Mouse (Mus musculus) myocyte (in vitro differentiated cells): ENCODE results near the gene Cxcr1. TPM values are rescaled to one million over a fixed set of nuclear protein-coding genes. Genes with fewer than 3 reads are reported as not detected.

Experiments used
- H3K27me3 ChIP-seq: one replicate; pipeline ENCODE4 v1.6.1; 2011; ENCODE audit not compliant: control insufficient read depth, insufficient read depth, insufficient read length
- H3K36me3 ChIP-seq: one replicate; pipeline ENCODE4 v1.6.1; 2011; ENCODE audit not compliant: control insufficient read depth, insufficient read depth
- H3K4me2 ChIP-seq: one replicate; pipeline ENCODE4 v1.6.1; 2011; ENCODE audit warnings: low read depth, control low read depth
- H3K4me3 ChIP-seq: one replicate; pipeline ENCODE4 v1.5.1; 2011; ENCODE audit warnings: mild to moderate bottlenecking, control low read depth, moderate library complexity
- H3K79me2 ChIP-seq: one replicate; pipeline ENCODE4 v1.6.1; 2011; ENCODE audit not compliant: control insufficient read depth, insufficient read depth
- H3ac ChIP-seq: one replicate; pipeline ENCODE4 v1.6.1; 2011; ENCODE audit not compliant: control insufficient read depth, insufficient read length
- CEBPB ChIP-seq: IDR thresholded peaks from 2 replicates; pipeline ENCODE4 v1.6.1; 2011; ENCODE audit warnings: mild to moderate bottlenecking, moderate library complexity; ENCODE audit not compliant: poor library complexity, insufficient read depth, severe bottlenecking
- E2F4 ChIP-seq: IDR thresholded peaks from one replicate; pipeline ENCODE4 v1.6.1; 2011; ENCODE audit warnings: mild to moderate bottlenecking, control low read depth, moderate library complexity; ENCODE audit not compliant: insufficient read depth
- MAX ChIP-seq: IDR thresholded peaks from one replicate; pipeline ENCODE4 v1.6.1; 2011; ENCODE audit warnings: low read depth, mild to moderate bottlenecking, control low read depth
- MYOD1 ChIP-seq, 3 experiments: IDR thresholded peaks; one replicate each; pipeline ENCODE4 v1.6.1; 2011; ENCODE audit warnings: control low read depth in 2 of 3, low read depth in 2 of 3, mild to moderate bottlenecking in 2 of 3, moderate library complexity in 1 of 3; ENCODE audit not compliant: insufficient read length in 2 of 3, control insufficient read depth in 1 of 3
- MYOG ChIP-seq, 3 experiments: IDR thresholded peaks; one replicate each; pipeline ENCODE4 v1.6.1; 2011; ENCODE audit warnings: control low read depth in 2 of 3, low read depth in 2 of 3, mild to moderate bottlenecking in 2 of 3; ENCODE audit not compliant: insufficient read length in 2 of 3, control insufficient read depth in 1 of 3, insufficient read depth in 1 of 3
- POLR2A ChIP-seq: IDR thresholded peaks from one replicate; pipeline ENCODE4 v1.6.1; 2011; ENCODE audit warnings: low read depth, mild to moderate bottlenecking, control low read depth, moderate library complexity; ENCODE audit not compliant: insufficient read length
- POLR2AphosphoS2 ChIP-seq: IDR thresholded peaks from one replicate; pipeline ENCODE4 v1.6.1; 2011; ENCODE audit warnings: low read depth, control low read depth; ENCODE audit not compliant: insufficient read length
- REST ChIP-seq: IDR thresholded peaks from one replicate; pipeline ENCODE4 v1.6.1; 2011; ENCODE audit warnings: mild to moderate bottlenecking, control low read depth, moderate library complexity; ENCODE audit not compliant: insufficient read depth, insufficient read length
- SRF ChIP-seq: IDR thresholded peaks from one replicate; pipeline ENCODE4 v1.6.1; 2011; ENCODE audit warnings: low read depth; ENCODE audit not compliant: control insufficient read depth, insufficient read length
- TCF12 ChIP-seq: IDR thresholded peaks from one replicate; pipeline ENCODE4 v1.6.1; 2011; ENCODE audit warnings: mild to moderate bottlenecking, control low read depth; ENCODE audit not compliant: poor library complexity, insufficient read depth, severe bottlenecking
- TCF3 ChIP-seq: IDR thresholded peaks from one replicate; pipeline ENCODE4 v1.6.1; 2011; ENCODE audit warnings: low read depth, control low read depth; ENCODE audit not compliant: insufficient read length
- USF1 ChIP-seq: IDR thresholded peaks from one replicate; pipeline ENCODE4 v1.6.1; 2011; ENCODE audit warnings: low read depth, mild to moderate bottlenecking, control low read depth, moderate library complexity
- polyA plus RNA-seq: library from polyadenylated mRNA; unstranded; fragments of >200 nt; fragmentation: generic; extraction: Trizol; gene quantifications from one replicate; pipeline ENCODE4 v1.2.1, GENCODE M21; 2012; ENCODE audit warnings: missing spikeins

The Cxcr1 gene
- polyA plus RNA-seq, 1 experiment: not detected

DNA sequence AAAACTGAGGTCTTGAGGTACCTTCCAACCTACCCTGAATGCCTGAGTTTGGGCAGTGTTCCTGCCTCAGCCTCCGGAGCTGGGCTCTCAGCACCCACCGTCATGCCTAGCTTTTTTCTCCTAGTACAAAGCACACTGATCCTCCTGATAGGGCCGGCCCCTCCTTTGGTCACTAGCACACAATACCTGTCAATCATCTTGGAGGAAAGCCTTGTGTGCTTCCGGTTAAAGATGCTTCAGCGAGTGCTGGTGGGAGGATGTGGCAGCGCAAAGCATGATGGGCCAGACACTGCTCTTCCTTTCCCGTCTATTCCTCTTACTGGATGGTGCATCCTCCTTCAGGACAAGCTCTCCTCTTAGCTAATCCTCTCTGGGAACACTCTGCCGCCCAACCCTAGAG, 12.2 kb upstream of the Cxcr1 start:
- Histone ChIP-seq H3K79me2 (no peaks in the 10 kb centered on the region), H3K27me3 (peaks cover 13% of the 10 kb centered on the region), H3K4me2 (no peak overlapping the region), H3ac (no peak overlapping the region), H3K4me3 (no peak overlapping the region), H3K36me3 (no peaks in the 10 kb centered on the region)
- no peak for TF ChIP-seq MYOG (IDR thresholded peaks at IDR 0.05; ENCODE audit: control insufficient read depth in 1 of 3, insufficient read depth in 1 of 3, insufficient read length in 2 of 3, low read depth in 2 of 3)
- TF ChIP-seq POLR2AphosphoS2: no peak
- no peak for TF ChIP-seq POLR2A
- no peak for TF ChIP-seq REST
- TF ChIP-seq USF1: no peak
- TF ChIP-seq TCF12: no peak
- TF ChIP-seq CEBPB: no peak
- TF ChIP-seq SRF: no peak

DNA sequence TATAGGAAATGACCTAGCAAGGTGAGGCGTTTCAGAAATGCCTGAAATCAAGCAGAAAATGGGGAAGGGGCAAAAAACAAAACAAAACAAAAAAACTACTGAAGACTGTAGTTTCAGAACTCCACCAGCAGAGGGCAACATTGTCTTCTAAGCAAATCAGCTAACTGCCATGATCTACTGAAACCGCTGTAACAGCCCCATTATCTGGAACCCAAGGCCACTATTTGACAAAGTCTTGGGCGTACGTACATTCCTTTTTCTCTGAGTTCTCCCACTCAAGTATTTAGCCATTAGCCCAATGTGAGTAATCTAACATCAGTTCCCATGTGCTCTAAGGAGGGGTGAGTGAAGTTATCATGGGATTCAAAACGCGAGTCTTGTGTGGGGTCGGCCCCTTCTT, 11.4 kb upstream of the Cxcr1 start:
- TF ChIP-seq USF1: no peak
- TF ChIP-seq POLR2AphosphoS2: no peak
- TF ChIP-seq TCF3: no peak
- no peak for TF ChIP-seq SRF
- TF ChIP-seq MAX: no peak
- TF ChIP-seq TCF12: no peak
- no peak for TF ChIP-seq MYOG (IDR thresholded peaks at IDR 0.05; ENCODE audit: control insufficient read depth in 1 of 3, insufficient read depth in 1 of 3, insufficient read length in 2 of 3, low read depth in 2 of 3)
- no peak for TF ChIP-seq POLR2A
- no peak for TF ChIP-seq MYOD1 (IDR thresholded peaks at IDR 0.05; ENCODE audit: control insufficient read depth in 1 of 3, insufficient read length in 2 of 3, low read depth in 2 of 3)
- TF ChIP-seq REST: no peak
- no peak for TF ChIP-seq CEBPB
- no peak for TF ChIP-seq E2F4
- Histone ChIP-seq H3K36me3 (no peaks in the 10 kb centered on the region), H3K4me2 (no peak overlapping the region), H3K4me3 (no peak overlapping the region), H3K27me3 (peaks cover 6% of the 10 kb centered on the region), H3ac (no peak overlapping the region), H3K79me2 (no peaks in the 10 kb centered on the region)

DNA sequence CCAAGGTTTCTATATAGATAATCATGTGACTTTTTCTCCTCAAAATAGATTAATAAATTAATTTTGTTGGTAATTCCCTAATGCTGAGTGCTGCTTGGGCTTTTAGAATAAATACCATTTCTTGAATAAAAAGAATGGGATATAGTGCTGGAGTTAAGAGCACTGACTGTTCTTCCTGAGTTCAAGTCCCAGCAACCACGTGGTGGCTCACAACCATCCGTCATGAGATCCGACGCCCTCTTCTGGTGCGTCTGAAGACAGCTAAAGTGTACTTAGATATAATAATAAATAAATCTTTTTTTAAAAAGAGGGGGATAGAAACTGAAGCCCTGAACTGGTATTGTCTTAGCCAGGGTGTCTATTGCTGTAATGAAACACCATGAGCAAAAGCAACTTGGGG, 9.0 kb upstream of the Cxcr1 start:
- Histone ChIP-seq H3K27me3 (no peaks in the 10 kb centered on the region), H3K4me2 (no peak overlapping the region), H3K79me2 (no peaks in the 10 kb centered on the region), H3K36me3 (no peaks in the 10 kb centered on the region), H3ac (no peak overlapping the region), H3K4me3 (no peak overlapping the region)
- TF ChIP-seq E2F4 (no peak), POLR2A (no peak), CEBPB (no peak), TCF12 (no peak), REST (no peak), SRF (no peak), MYOD1 (IDR thresholded peaks at IDR 0.05; ENCODE audit: control insufficient read depth in 1 of 3, insufficient read length in 2 of 3, low read depth in 2 of 3) (no peak), TCF3 (no peak), USF1 (no peak), MAX (no peak)

DNA sequence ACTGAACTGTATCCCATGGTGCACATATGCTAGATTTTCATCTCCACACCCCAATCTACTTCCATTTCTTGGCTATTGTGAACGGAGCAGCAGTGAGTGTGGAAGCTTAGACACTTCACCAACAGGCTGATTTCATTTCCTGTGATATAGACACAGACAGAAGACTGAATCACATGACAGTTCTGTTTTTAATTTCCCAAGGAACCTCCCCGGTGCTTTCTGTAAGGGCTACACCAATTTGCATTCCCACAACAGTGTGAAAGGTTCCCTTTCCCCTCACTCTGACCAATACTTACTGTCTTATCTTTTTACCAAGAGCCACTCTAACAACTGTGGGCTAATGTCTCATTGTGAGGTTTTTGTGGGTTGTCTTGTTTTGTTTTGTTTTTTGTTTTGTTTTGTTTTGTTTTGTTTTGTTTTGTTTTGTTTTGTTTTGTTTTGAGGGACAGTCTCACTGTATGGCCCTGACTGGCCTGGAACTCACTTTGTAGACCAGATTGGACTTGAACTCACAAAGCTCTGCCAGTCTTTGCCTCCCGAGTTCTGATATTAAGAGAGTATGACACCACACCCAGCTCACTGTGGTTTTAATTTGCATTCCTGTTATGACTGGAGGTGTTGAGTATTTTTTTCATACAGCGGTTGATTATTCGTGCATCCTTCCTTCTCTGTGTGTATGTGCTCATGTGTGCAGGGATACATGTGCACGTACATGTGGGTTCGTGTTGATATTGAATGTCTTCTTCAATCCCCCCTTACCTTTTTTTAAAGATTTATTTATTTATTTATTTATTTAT, 6.8 kb upstream of the Cxcr1 start:
- TF ChIP-seq REST (no peak), MYOD1 (IDR thresholded peaks at IDR 0.05; ENCODE audit: control insufficient read depth in 1 of 3, insufficient read length in 2 of 3, low read depth in 2 of 3) (no peak), MYOG (IDR thresholded peaks at IDR 0.05; ENCODE audit: control insufficient read depth in 1 of 3, insufficient read depth in 1 of 3, insufficient read length in 2 of 3, low read depth in 2 of 3) (no peak), POLR2A (no peak), SRF (no peak), USF1 (no peak), POLR2AphosphoS2 (no peak), E2F4 (no peak), CEBPB (no peak), MAX (no peak), TCF3 (no peak), TCF12 (no peak)
- Histone ChIP-seq H3K4me3 (no peak overlapping the region), H3K4me2 (no peak overlapping the region), H3K79me2 (no peaks in the 10 kb centered on the region), H3ac (no peak overlapping the region), H3K36me3 (no peaks in the 10 kb centered on the region), H3K27me3 (no peaks in the 10 kb centered on the region)
